Comparison of ENCODE assay signal across 28 mouse cellular contexts in the genomic region with DNA sequence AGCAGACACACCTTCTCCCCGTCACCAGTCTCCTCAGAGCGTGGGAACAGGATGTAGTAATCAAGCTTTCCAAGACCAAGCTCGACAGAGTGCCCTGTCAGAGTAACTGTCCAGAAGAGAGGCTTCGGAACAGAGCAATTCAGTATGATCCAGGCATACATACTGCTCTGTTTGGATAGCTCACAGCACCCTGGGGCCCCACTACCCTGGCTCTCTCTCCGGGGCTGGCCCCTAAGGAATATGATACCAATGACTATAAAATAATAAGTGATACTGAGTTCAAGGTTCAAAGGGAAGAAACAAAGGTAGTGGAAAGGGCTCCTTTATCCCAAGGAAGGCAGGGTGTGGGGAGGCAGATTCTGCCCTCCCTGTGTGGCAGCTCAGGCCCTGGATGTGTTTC. TPM values are rescaled to one million over a fixed set of nuclear protein-coding genes. Genes with fewer than 3 reads are reported as not detected.
DNase-seq lines count a peak whose midpoint lies in the region; ATAC-seq and TF ChIP-seq lines count a peak whose summit lies in the region.
"Had no signal": no experiment of that assay in that cellular context is flagged by ENCODE, and none has a peak within 500 bp of the region (broad histone marks: within the 10 kb centered on the region; RNA-seq: fewer than 3 reads in every experiment).

No protein-coding gene starts in this region.

- DNase-seq in intestine, embryonic 14.5 days (ENCODE audit: low spot score), result no peak
- no peak for DNase-seq in layer of hippocampus, adult 18-20 months (ENCODE audit: low spot score in 2 of 2)
- DNase-seq: adrenal gland, adult 8-10 months; adrenal gland, postnatal 14 days; adrenal gland, postnatal 36 days; B cell, adult 2 months; cerebellum, adult 11-12 months; cerebellum, adult 8-10 months; cerebellum, adult 9-11 months; cerebellum, postnatal 14 days; cerebellum, postnatal 36 days; embryo, embryonic 11 days had no signal

- H3K9me3 ChIP-seq in intestine, embryonic 14.5 days (ENCODE audit: control insufficient read depth, low read length), result no peaks in the 10 kb centered on the region
- H3K9me3 ChIP-seq in intestine, embryonic 16.5 days (ENCODE audit: control insufficient read depth, low read length), result no peaks in the 10 kb centered on the region
- no peaks in the 10 kb centered on the region for H3K9me3 ChIP-seq in hindbrain, embryonic 13.5 days
- no peaks in the 10 kb centered on the region for H3K9me3 ChIP-seq in heart, embryonic 12.5 days (replicated peaks)
- H3K9me3 ChIP-seq: embryonic facial prominence, embryonic 13.5 days; embryonic facial prominence, embryonic 15.5 days; forebrain, embryonic 10.5 days; forebrain, embryonic 12.5 days; G1E had no signal

- TF ChIP-seq CTCF in small intestine, adult 2 months (IDR thresholded peaks at IDR 0.05; ENCODE audit: extremely low read depth, insufficient read length, insufficient replicate concordance, low read depth, low read length), result no peak

- no peaks in the 10 kb centered on the region for H3K36me3 ChIP-seq in intestine, embryonic 14.5 days (ENCODE audit: control insufficient read depth, insufficient read depth, low read length)
- H3K36me3 ChIP-seq in intestine, embryonic 16.5 days (ENCODE audit: control insufficient read depth, insufficient read depth, low read length), result no peaks in the 10 kb centered on the region
- no peaks in the 10 kb centered on the region for H3K36me3 ChIP-seq in small intestine, adult 2 months (ENCODE audit: control insufficient read depth, insufficient read depth, low read length)
- H3K36me3 ChIP-seq in hindbrain, embryonic 13.5 days, result no peaks in the 10 kb centered on the region
- no peaks in the 10 kb centered on the region for H3K36me3 ChIP-seq in heart, embryonic 12.5 days
- H3K36me3 ChIP-seq: embryonic facial prominence, embryonic 13.5 days; embryonic facial prominence, embryonic 15.5 days; forebrain, embryonic 10.5 days; forebrain, embryonic 12.5 days had no signal

- H3K27me3 ChIP-seq in intestine, embryonic 14.5 days (replicated peaks; ENCODE audit: control insufficient read depth, insufficient read depth, low read length), result no peaks in the 10 kb centered on the region
- no peaks in the 10 kb centered on the region for H3K27me3 ChIP-seq in intestine, embryonic 16.5 days (replicated peaks; ENCODE audit: control insufficient read depth, insufficient read depth, low read length)
- no peaks in the 10 kb centered on the region for H3K27me3 ChIP-seq in small intestine, adult 2 months (ENCODE audit: control insufficient read depth, insufficient read depth, low read length)
- no peaks in the 10 kb centered on the region for H3K27me3 ChIP-seq in hindbrain, embryonic 13.5 days
- H3K27me3 ChIP-seq in heart, embryonic 12.5 days (replicated peaks), result 0 out of 2 replicates have a peak, but pooled peaks cover 4% of the 10 kb centered on the region
- H3K27me3 ChIP-seq: CH12.LX; embryonic facial prominence, embryonic 13.5 days; embryonic facial prominence, embryonic 15.5 days; forebrain, embryonic 12.5 days; Patski had no signal

- peak; percentile 67 for ATAC-seq in intestine, embryonic 14.5 days (replicated peaks; ENCODE audit: low FRiP score, low TSS enrichment, low read depth)
- ATAC-seq in intestine, embryonic 16.5 days, result peak; percentile 91
- ATAC-seq in hindbrain, embryonic 13.5 days (ENCODE audit: low FRiP score), result no peak
- ATAC-seq in heart, embryonic 12.5 days (ENCODE audit: insufficient number of reproducible peaks, low FRiP score), result no peak
- ATAC-seq: activated CD4-positive, CD25-positive, alpha-beta regulatory T cell, adult 4 months; CD4-positive, CD25-positive, alpha-beta regulatory T cell, adult 4 months; forebrain, embryonic 14.5 days; forebrain, embryonic 16.5 days; Patski had no signal

- TF ChIP-seq POLR2A in small intestine, adult 2 months (IDR thresholded peaks at IDR 0.05; ENCODE audit: low read depth, low read length), result peak; percentile 46; the same call in 1 of the 2 replicates

- H3K4me3 ChIP-seq in intestine, embryonic 14.5 days (ENCODE audit: low read depth, low read length), result no peak overlapping the region
- no peak overlapping the region for H3K4me3 ChIP-seq in intestine, embryonic 16.5 days (ENCODE audit: low read length)
- peak overlapping the region; percentile 18; the same call in 1 of the 2 replicates for H3K4me3 ChIP-seq in small intestine, adult 2 months (ENCODE audit: low read depth, low read length)
- H3K4me3 ChIP-seq in hindbrain, embryonic 13.5 days, result no peak overlapping the region
- no peak overlapping the region for H3K4me3 ChIP-seq in heart, embryonic 12.5 days
- H3K4me3 ChIP-seq: embryonic facial prominence, embryonic 13.5 days; embryonic facial prominence, embryonic 15.5 days; erythroblast, embryonic 14.5 days; forebrain, embryonic 10.5 days; forebrain, embryonic 12.5 days had no signal

- WGBS in intestine, embryonic 14.5 days, result 50% methylated on average over 5 of the region's 5 CpGs
- 41% methylated on average over 5 of the region's 5 CpGs for WGBS in intestine, embryonic 16.5 days
- 26% methylated on average over 5 of the region's 5 CpGs for WGBS in small intestine, adult 2 months
- WGBS in hindbrain, embryonic 13.5 days, result 79% methylated on average over 5 of the region's 5 CpGs
- WGBS in heart, embryonic 12.5 days, result 51% methylated on average over 5 of the region's 5 CpGs

- H3K4me2 ChIP-seq in intestine, embryonic 14.5 days (ENCODE audit: low read length), result no peak overlapping the region
- no peak overlapping the region for H3K4me2 ChIP-seq in intestine, embryonic 16.5 days (ENCODE audit: low read depth, low read length)
- no peak overlapping the region for H3K4me2 ChIP-seq in hindbrain, embryonic 13.5 days
- H3K4me2 ChIP-seq in heart, embryonic 12.5 days, result no peak overlapping the region
- H3K4me2 ChIP-seq: embryonic facial prominence, embryonic 13.5 days; embryonic facial prominence, embryonic 15.5 days; forebrain, embryonic 12.5 days had no signal

- H3K27ac ChIP-seq in intestine, embryonic 14.5 days (ENCODE audit: low read depth), result peak overlapping the region; percentile 29; the same call in 1 of the 2 replicates
- H3K27ac ChIP-seq in intestine, embryonic 16.5 days (ENCODE audit: low read length), result peak overlapping the region; percentile 78
- H3K27ac ChIP-seq in small intestine, adult 2 months (ENCODE audit: insufficient read depth, low read depth, low read length), result peak overlapping the region; percentile 96
- H3K27ac ChIP-seq in hindbrain, embryonic 13.5 days, result no peak overlapping the region
- no peak overlapping the region for H3K27ac ChIP-seq in heart, embryonic 12.5 days (ENCODE audit: poor library complexity, severe bottlenecking)
- H3K27ac ChIP-seq: embryonic facial prominence, embryonic 13.5 days; embryonic facial prominence, embryonic 15.5 days; forebrain, embryonic 10.5 days; forebrain, embryonic 12.5 days had no signal

- no peak overlapping the region for H3K9ac ChIP-seq in intestine, embryonic 14.5 days (ENCODE audit: low read length)
- H3K9ac ChIP-seq in intestine, embryonic 16.5 days (ENCODE audit: low read depth, low read length), result no peak overlapping the region
- no peak overlapping the region for H3K9ac ChIP-seq in hindbrain, embryonic 13.5 days
- H3K9ac ChIP-seq in heart, embryonic 12.5 days, result no peak overlapping the region
- H3K9ac ChIP-seq: embryonic facial prominence, embryonic 13.5 days; embryonic facial prominence, embryonic 15.5 days; forebrain, embryonic 12.5 days had no signal

- H3K4me1 ChIP-seq in intestine, embryonic 14.5 days (replicated peaks; ENCODE audit: control insufficient read depth, insufficient read depth, low read length), result no peaks in the 10 kb centered on the region
- peaks cover 17% of the 10 kb centered on the region for H3K4me1 ChIP-seq in intestine, embryonic 16.5 days (ENCODE audit: control insufficient read depth, insufficient read depth, low read length)
- H3K4me1 ChIP-seq in small intestine, adult 2 months (ENCODE audit: control insufficient read depth, insufficient read depth, insufficient read length, low read length), result peaks cover 32% of the 10 kb centered on the region
- H3K4me1 ChIP-seq in hindbrain, embryonic 13.5 days (replicated peaks), result no peaks in the 10 kb centered on the region
- peaks cover 5% of the 10 kb centered on the region; the same call in 1 of the 2 replicates for H3K4me1 ChIP-seq in heart, embryonic 12.5 days (replicated peaks)
- H3K4me1 ChIP-seq: forebrain, embryonic 12.5 days had no signal

RNA-seq across cellular contexts. Expression of gene Os9, which starts 11.5 kb away (rescaled TPM):
- 47.6 and 51.6 TPM in 2 replicates for polyA plus RNA-seq in intestine, embryonic 14.5 days (2014; fragmentation: Nextera tagmentation; extraction: Ambion mirVana)
- 110 and 116 TPM in 2 replicates for polyA plus RNA-seq in intestine, embryonic 16.5 days (2015; fragmentation: Nextera tagmentation; extraction: Ambion mirVana)
- 59.8 and 117 TPM in 2 replicates for polyA plus RNA-seq in small intestine, adult 2 months (2012; rRNA removed)
- polyA plus RNA-seq in hindbrain, embryonic 13.5 days (2015; fragmentation: Nextera tagmentation; extraction: Ambion mirVana), result 144 and 146 TPM in 2 replicates
- 100 to 1,000 TPM; 105 to 107 TPM for total RNA-seq in layer of hippocampus, adult 18-20 months (2021)
- 52.2 and 52.4 TPM in 2 replicates for polyA plus RNA-seq in heart, embryonic 12.5 days (2016; fragmentation: Nextera tagmentation; extraction: Ambion mirVana)

RNA-seq across cellular contexts. Expression of gene B4galnt1, which starts 32.6 kb away (rescaled TPM):
- 54.3 and 66.0 TPM in 2 replicates for polyA plus RNA-seq in intestine, embryonic 14.5 days (2014; fragmentation: Nextera tagmentation; extraction: Ambion mirVana)
- 65.6 and 66.7 TPM in 2 replicates for polyA plus RNA-seq in intestine, embryonic 16.5 days (2015; fragmentation: Nextera tagmentation; extraction: Ambion mirVana)
- 228 and 484 TPM in 2 replicates for polyA plus RNA-seq in small intestine, adult 2 months (2012; rRNA removed)
- 40.6 and 42.3 TPM in 2 replicates for polyA plus RNA-seq in hindbrain, embryonic 13.5 days (2015; fragmentation: Nextera tagmentation; extraction: Ambion mirVana)
- 100 to 1,000 TPM; 122 to 124 TPM for total RNA-seq in layer of hippocampus, adult 18-20 months (2021)
- 1.9 and 2.4 TPM in 2 replicates for polyA plus RNA-seq in heart, embryonic 12.5 days (2016; fragmentation: Nextera tagmentation; extraction: Ambion mirVana)

RNA-seq across cellular contexts. Expression of gene Slc26a10, which starts 48.0 kb away (rescaled TPM):
- 0.93 and 1.3 TPM in 2 replicates for polyA plus RNA-seq in intestine, embryonic 14.5 days (2014; fragmentation: Nextera tagmentation; extraction: Ambion mirVana)
- polyA plus RNA-seq in intestine, embryonic 16.5 days (2015; fragmentation: Nextera tagmentation; extraction: Ambion mirVana), result 1.0 and 1.1 TPM in 2 replicates
- 0.56 and 0.85 TPM in 2 replicates for polyA plus RNA-seq in small intestine, adult 2 months (2012; rRNA removed)
- polyA plus RNA-seq in hindbrain, embryonic 13.5 days (2015; fragmentation: Nextera tagmentation; extraction: Ambion mirVana), result 1.0 and 1.1 TPM in 2 replicates
- 10 to 100 TPM; 10.2 to 13.5 TPM for total RNA-seq in layer of hippocampus, adult 18-20 months (2021)
- 20.2 and 21.0 TPM in 2 replicates for polyA plus RNA-seq in heart, embryonic 12.5 days (2016; fragmentation: Nextera tagmentation; extraction: Ambion mirVana)
- polyA plus RNA-seq: erythroblast, embryonic 14.5 days had no signal

RNA-seq across cellular contexts. Expression of gene Agap2, which starts 57.4 kb away (rescaled TPM):
- polyA plus RNA-seq in intestine, embryonic 14.5 days (2014; fragmentation: Nextera tagmentation; extraction: Ambion mirVana), result 0.23 and 0.26 TPM in 2 replicates
- polyA plus RNA-seq in intestine, embryonic 16.5 days (2015; fragmentation: Nextera tagmentation; extraction: Ambion mirVana), result 0.05 and 0.21 TPM in 2 replicates
- 6.1 and 15.6 TPM in 2 replicates for polyA plus RNA-seq in small intestine, adult 2 months (2012; rRNA removed)
- polyA plus RNA-seq in hindbrain, embryonic 13.5 days (2015; fragmentation: Nextera tagmentation; extraction: Ambion mirVana), result 3.0 and 3.1 TPM in 2 replicates
- 100 to 1,000 TPM; 807 to 841 TPM for total RNA-seq in layer of hippocampus, adult 18-20 months (2021)
- 0.03 TPM in 1 of 2 replicates, not detected in the other for polyA plus RNA-seq in heart, embryonic 12.5 days (2016; fragmentation: Nextera tagmentation; extraction: Ambion mirVana)

RNA-seq across cellular contexts. Expression of gene Arhgef25, which starts 57.4 kb away (rescaled TPM):
- 49.0 and 57.7 TPM in 2 replicates for polyA plus RNA-seq in intestine, embryonic 14.5 days (2014; fragmentation: Nextera tagmentation; extraction: Ambion mirVana)
- polyA plus RNA-seq in intestine, embryonic 16.5 days (2015; fragmentation: Nextera tagmentation; extraction: Ambion mirVana), result 44.7 and 46.3 TPM in 2 replicates
- 8.8 and 10.4 TPM in 2 replicates for polyA plus RNA-seq in small intestine, adult 2 months (2012; rRNA removed)
- 28.4 and 30.7 TPM in 2 replicates for polyA plus RNA-seq in hindbrain, embryonic 13.5 days (2015; fragmentation: Nextera tagmentation; extraction: Ambion mirVana)
- 100 to 1,000 TPM; 338 to 373 TPM for total RNA-seq in layer of hippocampus, adult 18-20 months (2021)
- 21.3 and 23.1 TPM in 2 replicates for polyA plus RNA-seq in heart, embryonic 12.5 days (2016; fragmentation: Nextera tagmentation; extraction: Ambion mirVana)
- polyA plus RNA-seq: activated CD4-positive, CD25-positive, alpha-beta regulatory T cell, adult 4 months had no signal

Comparison
In these comparisons a context has a peak if more than half of its experiments do, and no peak if none do; other contexts are left out.
1. ATAC-seq: peak in intestine, embryonic 14.5 days (single experiment) and intestine, embryonic 16.5 days (single experiment); none in hindbrain, embryonic 13.5 days (single experiment) and heart, embryonic 12.5 days (single experiment).
2. H3K27ac ChIP-seq: peak in intestine, embryonic 14.5 days (single experiment), intestine, embryonic 16.5 days (single experiment) and small intestine, adult 2 months (single experiment); none in hindbrain, embryonic 13.5 days (single experiment) and heart, embryonic 12.5 days (single experiment).
3. RNA of gene B4galnt1, which starts 32.6 kb away (polyA plus RNA-seq): 228 to 484 TPM in small intestine, adult 2 months, 54.3 to 66.0 TPM in intestine, embryonic 14.5 days, 65.6 to 66.7 TPM in intestine, embryonic 16.5 days and 40.6 to 42.3 TPM in hindbrain, embryonic 13.5 days; 1.9 to 2.4 TPM in heart, embryonic 12.5 days; every median in the first group is over 10 times any median in the second.